Mouse (Mus musculus) heart, adult 18-20 months (tissue): ENCODE data around the gene Zfp874a. TPM values are rescaled to one million over a fixed set of nuclear protein-coding genes. Genes with fewer than 3 reads are reported as not detected.
"Not testable (repeated sequence)": the region's sequence is repeated elsewhere in the genome, so short reads cannot be mapped to it uniquely, and the experiment has no call there.

Experiments
- DNase-seq, 2 experiments: peaks; one replicate each; pipeline ENCODE4 v3.0.0; 2021 to 2022; ENCODE audit warnings: mixed read lengths in 1 of 2
- total RNA-seq, 2 experiments: library from RNA; stranded (reverse); gene quantifications; 2 replicates each; pipeline ENCODE4 v1.2.3; 2021

The Zfp874a gene
- total RNA-seq, 2 experiments from 2014 or later: 7.9 to 8.8 TPM

GRCm38 (mm10) chr13:67376255-67376654 is 75.2 kb downstream of the Zfp874a start:
- not testable (repeated sequence) for DNase-seq

- DNase-seq: peak; percentile 87 to 88
These were observed 76.1 kb downstream of the Zfp874a start, which contains the start of the genes Gm28041 and Zfp456 for GRCm38 (mm10) chr13:67375050-67375911. Gene Gm28041 (minus strand): TSS chr13:67375733. Gene Zfp456 (minus strand): TSS chr13:67375810.

Other genes with a start within 250 kb of the Zfp874a start
- 1 to 10 TPM; 1.0 to 1.3 TPM for gene Zfp458, start 173.2 kb downstream of the Zfp874a start, total RNA-seq
- 1 to 10 TPM; 3.2 to 4.2 TPM for gene Zfp457, start 145.1 kb downstream of the Zfp874a start, total RNA-seq
- gene Zfp595, start 119.1 kb downstream of the Zfp874a start, total RNA-seq: 1 to 10 TPM; 1.4 to 2.7 TPM
- gene Gm28044, start 91.1 kb downstream of the Zfp874a start, total RNA-seq: 1 to 10 TPM in 1 of 2 experiments, not detected in 1; 1.8 TPM
- gene Zfp953, start 91.0 kb downstream of the Zfp874a start, total RNA-seq: 1 to 10 TPM in 1 of 2 experiments, under 1 TPM in 1; 0.72 to 1.1 TPM
- gene Gm28041, start 75.9 kb downstream of the Zfp874a start, total RNA-seq: 1 to 10 TPM; 1.9 TPM
- under 1 TPM; 0.32 to 0.82 TPM for gene Zfp456, start 75.8 kb downstream of the Zfp874a start, total RNA-seq
- 1 to 10 TPM; 1.2 to 1.6 TPM for gene Zfp429, start 51.8 kb downstream of the Zfp874a start, total RNA-seq
- under 1 TPM; 0.42 to 0.57 TPM for gene Zfp459, start 30.2 kb downstream of the Zfp874a start, total RNA-seq
- 10 to 100 TPM; 14.9 to 17.5 TPM for gene Zfp874b, start 32.6 kb upstream of the Zfp874a start, total RNA-seq
- gene Zfp58, start 48.9 kb upstream of the Zfp874a start, total RNA-seq: 1 to 10 TPM; 3.6 to 3.7 TPM
- gene Gm26965, start 74.5 kb upstream of the Zfp874a start, total RNA-seq: not detected
- 1 to 10 TPM; 8.8 TPM for gene Zfp87, start 74.6 kb upstream of the Zfp874a start, total RNA-seq
- 1 to 10 TPM; 3.0 to 4.8 TPM for gene Zfp748, start 102.2 kb upstream of the Zfp874a start, total RNA-seq
- 1 to 10 TPM; 3.5 to 3.7 TPM for gene Zfp729b, start 158.1 kb upstream of the Zfp874a start, total RNA-seq
- 1 to 10 TPM in 1 of 2 experiments, not detected in 1; 1.4 TPM for gene Gm49345, start 186.1 kb upstream of the Zfp874a start, total RNA-seq
- 1 to 10 TPM; 2.7 to 3.5 TPM for gene Zfp729a, start 186.2 kb upstream of the Zfp874a start, total RNA-seq
- 1 to 10 TPM; 4.0 to 4.9 TPM for gene Zfp738, start 235.4 kb upstream of the Zfp874a start, total RNA-seq